Mouse (Mus musculus): ENCODE data around the gene Npl.
A peak's percentile ranks its signal among the peaks of the same experiment; 100 is the strongest.

The Npl gene

DNA sequence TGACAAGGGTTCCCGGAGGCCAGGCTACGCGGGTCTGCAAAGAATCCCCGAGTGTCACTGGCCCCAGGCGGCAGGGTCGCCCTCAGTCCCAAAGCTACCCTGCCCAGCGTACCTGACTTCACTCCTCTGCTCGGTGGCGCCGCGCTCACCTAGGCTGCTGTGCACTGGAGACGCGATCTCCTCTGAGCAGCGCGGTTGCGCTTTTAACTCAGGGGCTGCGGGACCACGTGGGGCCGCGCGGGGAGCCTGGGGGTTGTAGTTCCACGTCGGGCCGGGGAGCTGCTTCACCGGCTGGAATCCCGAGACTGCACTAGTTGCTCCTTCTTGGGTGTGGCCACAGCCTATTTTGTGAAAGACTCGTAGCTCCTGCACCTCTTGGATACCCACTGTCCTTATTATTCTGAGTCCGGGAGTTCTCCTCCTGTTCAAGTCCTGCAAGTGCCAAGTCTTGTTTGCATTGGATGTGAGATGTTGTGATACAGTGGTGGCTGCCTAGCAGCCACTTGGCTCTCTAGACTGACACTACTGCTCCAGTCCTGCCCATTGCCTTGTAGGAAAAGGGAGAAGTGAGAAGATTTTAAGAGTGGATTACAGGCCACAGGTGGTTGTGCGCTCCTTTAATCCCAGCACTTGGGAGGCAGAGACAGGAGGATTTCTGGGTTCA is at the start of gene Npl:
Gene Npl (minus strand): TSS at position 510 of the 664 bp plus-strand sequence.
- peak; percentile 95 for DNase-seq (ENCODE audit: low read depth, low spot score)

DNA sequence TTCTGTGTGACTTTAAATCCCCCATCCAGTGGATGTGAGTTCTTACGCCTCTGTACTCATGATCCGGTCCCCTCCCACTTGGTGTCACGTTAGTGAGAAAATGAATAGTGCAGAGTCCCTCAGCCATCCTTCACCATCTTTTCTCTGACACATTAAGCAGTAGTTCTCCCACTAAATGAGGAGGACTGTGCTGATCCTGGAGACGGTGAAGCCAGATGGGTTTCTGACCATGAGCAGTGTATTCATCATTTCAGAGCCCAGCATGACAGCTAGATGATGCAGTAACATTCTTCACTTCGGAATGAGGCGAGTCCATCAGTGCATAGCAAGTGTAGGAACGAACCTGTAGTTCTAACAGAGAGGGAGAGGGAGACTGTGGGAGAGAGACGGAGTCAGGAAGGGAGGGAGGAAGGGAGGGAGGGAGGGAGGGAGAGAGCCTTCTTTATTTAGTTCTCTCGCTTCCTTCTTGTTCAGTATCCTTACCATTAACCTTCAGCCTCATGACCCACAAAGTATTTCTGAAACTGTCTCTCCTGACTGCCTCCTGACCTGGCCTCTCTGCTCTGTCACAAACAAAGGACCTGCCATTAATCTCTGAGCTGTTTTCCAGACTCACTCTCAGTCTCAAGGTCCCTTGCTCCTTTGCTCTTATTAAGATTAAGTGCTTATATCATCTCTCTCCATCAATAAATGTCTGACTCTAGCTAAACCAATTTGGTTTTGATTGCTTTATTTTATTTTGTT is 49.6 kb upstream of the Npl start:
- DNase-seq (ENCODE audit: low read depth, low spot score), result no peak

DNA sequence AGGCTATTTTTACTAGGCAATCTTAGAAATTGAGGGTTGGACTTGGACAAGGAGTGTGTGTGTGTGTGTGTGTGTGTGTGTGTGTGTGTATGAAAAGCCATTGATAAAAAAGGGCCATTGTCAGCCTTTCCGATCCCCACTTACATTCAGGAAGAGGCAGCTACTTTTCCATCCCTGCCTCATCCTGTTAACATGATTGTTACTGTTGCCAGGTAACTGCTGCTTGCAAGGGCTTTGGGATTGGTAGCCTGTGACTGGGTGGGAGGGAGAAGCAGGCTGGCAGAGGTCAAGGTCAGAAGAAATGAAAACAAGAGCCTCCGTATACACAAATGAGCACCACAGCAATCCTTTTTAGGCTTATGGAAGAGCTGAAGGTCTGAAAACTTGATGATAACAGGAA is 48.9 kb upstream of the Npl start:
- peak; percentile 72 for DNase-seq (ENCODE audit: low read depth, low spot score)

- no peak for DNase-seq (ENCODE audit: low read depth, low spot score)
Observed at GRCm38 (mm10) chr1:153593678-153594077, 43.8 kb upstream of the Npl start.

DNA sequence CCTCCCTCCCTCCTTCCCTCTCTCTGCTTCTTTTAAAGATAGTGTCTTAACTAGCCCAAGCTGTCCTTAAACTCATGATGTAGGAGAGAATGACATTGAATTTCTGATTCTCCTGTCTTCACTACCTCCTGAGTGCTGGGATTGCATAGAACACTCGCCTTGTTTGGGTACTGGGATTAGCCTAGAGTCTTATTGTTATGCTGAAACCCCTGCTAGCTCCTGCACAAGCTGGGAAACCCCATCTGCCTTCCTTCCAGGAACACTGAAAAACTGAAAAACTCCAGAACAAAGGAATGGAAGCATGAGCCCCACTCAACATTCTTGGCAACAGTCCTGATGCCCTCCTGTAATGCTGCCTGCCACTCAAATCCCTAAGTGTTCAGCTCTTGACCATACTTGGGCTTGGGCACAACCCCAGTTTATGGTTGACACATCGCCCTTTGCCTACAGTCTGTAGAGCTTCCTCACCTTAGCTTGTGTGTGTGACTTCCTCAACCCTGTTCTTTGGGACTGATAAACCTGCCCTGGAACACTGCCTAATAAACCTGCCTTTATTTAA is 40.4 kb upstream of the Npl start:
- peak; percentile 47 for DNase-seq (ENCODE audit: low read depth, low spot score)

GRCm38 (mm10) chr1:153587956-153588355 is 38.1 kb upstream of the Npl start:
- DNase-seq (ENCODE audit: low read depth, low spot score), result no peak

GRCm38 (mm10) chr1:153586826-153587225 is 37.0 kb upstream of the Npl start:
- DNase-seq (ENCODE audit: low read depth, low spot score), result no peak

DNA sequence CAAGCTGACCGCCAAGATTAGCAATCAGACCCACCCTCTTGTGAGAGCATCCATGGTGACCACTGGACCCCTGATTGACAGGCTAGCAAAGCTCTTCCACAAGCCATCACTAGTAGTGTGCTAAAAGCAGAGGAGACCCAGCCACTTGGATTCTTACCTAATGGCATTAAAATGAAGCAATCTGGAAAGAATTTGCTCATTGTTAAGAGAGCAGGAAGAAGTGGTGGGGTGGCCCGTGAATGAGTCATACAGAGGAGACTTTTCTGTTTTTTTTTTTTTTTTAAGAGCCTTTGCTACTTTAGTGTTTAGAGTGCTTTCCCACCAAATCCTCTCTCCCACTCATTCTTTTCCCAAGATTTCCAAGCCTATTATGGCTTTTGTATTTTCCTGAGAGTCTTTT is 35.9 kb upstream of the Npl start:
- no peak for DNase-seq (ENCODE audit: low read depth, low spot score)

DNA sequence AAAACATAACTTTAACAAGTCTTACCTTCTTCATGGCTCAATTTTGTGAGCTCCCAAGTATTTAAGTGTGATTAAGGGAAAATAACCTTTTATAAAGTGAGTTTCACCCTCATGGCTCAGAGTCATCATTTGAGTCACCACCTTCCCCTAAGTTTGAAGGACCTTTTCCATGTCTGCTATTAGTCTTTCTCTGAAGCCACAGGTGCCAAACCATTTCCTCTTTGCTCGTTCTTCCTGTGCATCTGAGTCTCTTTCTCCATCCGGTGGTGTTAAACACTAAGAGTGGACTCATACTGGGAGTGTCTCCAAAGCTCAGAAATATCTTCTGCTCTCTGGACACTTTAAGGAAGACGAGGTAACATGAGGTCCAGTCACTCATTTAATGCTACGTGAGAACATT is 33.3 kb upstream of the Npl start:
- DNase-seq (ENCODE audit: low read depth, low spot score), result no peak

- DNase-seq (ENCODE audit: low read depth, low spot score), result no peak
Observed at GRCm38 (mm10) chr1:153574730-153575129, 24.9 kb upstream of the Npl start.

DNA sequence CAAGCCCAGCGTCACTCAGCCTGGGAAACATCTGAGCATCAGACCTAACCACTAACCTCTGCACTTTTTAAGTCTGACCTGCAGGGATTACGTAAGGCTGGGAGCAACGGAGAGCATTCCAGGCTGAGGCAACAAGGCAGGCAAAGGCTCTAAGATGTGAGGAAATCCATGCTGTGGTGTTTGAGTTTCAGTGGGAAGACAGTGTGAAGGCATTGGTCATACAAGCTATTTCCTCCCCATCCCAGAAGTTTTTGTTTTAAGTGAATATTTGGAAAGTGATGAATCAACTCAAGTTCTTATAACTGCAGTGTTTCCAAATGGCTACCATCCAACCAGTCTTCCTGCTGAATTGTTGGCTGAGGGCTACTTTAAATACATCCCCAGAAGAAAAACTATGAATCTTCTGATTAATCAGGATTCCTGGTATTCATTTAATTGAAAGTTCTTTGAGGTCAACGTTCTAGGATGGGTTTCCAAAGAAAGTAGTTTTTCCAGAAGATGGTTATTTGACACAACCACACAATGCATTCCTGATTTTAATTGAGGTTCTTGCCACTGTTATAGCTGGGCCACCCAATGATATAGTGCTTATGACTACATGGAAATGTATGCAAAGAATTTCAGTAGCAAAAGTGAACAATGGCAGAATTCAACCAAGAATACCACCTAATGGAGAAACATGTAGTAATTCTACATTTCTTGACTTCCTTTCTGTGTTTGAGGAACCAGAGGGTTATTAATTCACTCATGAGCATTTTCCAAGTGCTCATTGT is 22.6 kb upstream of the Npl start:
- no peak for DNase-seq (ENCODE audit: low read depth, low spot score)

GRCm38 (mm10) chr1:153565701-153566100 is 15.9 kb upstream of the Npl start:
- DNase-seq (ENCODE audit: low read depth, low spot score), result no peak

- DNase-seq (ENCODE audit: low read depth, low spot score), result no peak
Observed at GRCm38 (mm10) chr1:153564701-153565100, 14.9 kb upstream of the Npl start.

GRCm38 (mm10) chr1:153563675-153564074 is 13.8 kb upstream of the Npl start:
- peak; percentile 51 for DNase-seq (ENCODE audit: low read depth, low spot score)

DNA sequence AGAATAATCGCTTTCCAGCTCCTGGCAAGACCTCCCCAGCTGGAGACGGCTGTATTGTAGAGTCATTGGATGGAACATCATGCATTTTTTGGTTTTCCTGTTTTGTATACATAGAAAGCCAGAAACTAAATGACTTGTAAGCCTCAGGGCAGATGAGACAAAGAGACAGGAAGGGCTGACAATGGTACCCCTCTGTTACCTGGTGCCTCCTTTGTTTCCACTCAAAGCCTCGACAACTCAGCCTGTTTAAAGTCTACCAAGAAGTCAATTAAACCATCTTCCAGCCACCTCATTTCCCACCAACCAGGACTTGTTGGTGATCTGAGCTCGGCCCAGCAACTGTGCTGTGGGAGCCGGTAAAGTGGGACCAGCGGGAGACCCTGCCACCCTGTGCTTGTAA is 11.0 kb upstream of the Npl start:
- peak; percentile 74 for DNase-seq (ENCODE audit: low read depth, low spot score)

- peak; percentile 16 for DNase-seq (ENCODE audit: low read depth, low spot score)
Observed at GRCm38 (mm10) chr1:153559701-153560100, 9.9 kb upstream of the Npl start.

DNA sequence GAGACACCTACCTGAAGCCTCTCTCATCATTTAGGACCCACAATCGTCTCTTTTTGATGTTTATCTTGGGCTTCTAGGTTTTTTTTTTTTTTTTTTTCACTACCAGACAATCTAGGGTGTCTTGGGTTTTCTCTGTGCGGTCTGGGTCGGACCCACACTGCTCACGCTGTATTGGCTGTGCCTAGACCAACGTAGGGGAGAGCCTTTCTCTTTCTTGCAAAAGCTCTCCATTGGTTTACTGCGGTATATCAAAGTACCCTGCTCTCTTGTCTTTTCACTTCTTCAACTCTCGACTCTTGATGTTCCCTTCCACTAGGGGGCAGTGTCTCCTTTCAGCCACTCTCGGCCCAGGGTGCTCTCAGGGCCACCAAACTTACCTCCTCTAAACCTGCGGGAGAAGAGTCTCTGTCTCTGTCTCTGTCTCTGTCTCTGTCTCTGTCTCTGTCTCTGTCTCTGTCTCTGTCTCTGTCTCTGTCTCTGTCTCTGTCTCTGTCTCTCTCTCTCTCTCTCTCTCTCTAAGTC is 9.3 kb upstream of the Npl start:
- DNase-seq (ENCODE audit: low read depth, low spot score), result peak; percentile 89

DNA sequence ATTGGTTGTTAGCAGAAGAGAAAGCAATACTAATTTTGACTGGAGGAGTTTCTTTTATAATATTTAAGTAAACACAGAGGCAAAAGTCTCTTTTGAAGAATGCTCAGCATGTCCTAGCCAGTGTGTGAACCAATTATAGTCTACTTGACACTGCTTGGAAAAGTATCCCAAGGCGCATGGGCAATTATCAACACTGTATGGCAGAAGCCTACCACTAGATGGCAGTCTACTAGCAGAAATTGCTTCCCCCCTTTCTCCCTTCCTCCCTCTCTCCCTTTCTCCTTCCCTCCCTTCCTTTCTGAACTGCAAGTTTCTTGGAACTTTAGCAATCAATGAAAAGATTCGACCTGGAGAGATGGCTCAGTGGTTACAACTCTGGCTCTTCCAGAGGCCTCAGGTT is 7.1 kb upstream of the Npl start:
- peak; percentile 56 for DNase-seq (ENCODE audit: low read depth, low spot score)

DNA sequence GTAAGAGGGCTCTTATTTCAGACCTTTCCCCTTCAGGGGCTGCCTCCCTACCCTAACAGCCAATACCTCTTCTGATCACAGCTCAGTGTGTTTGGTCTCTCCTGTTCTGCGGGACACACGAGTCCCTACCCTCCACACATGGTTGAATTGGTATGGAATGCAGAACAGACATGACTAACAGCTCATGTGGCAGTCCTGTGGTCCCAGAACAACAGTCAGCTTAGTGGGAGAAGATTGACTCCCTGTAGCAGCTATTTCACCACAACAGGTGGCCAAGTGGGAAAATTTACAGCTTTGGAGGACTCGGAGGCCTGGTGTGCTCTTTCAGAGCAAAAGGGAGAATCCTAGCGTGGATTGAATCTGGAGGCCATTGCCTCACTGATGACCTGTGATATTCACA is 6.4 kb upstream of the Npl start:
- no peak for DNase-seq (ENCODE audit: low read depth, low spot score)

- peak; percentile 79 for DNase-seq (ENCODE audit: low read depth, low spot score)
Observed at GRCm38 (mm10) chr1:153550814-153551213, 969 bp upstream of the Npl start.

GRCm38 (mm10) chr1:153547555-153547954 is 2.3 kb downstream of the Npl start:
- DNase-seq (ENCODE audit: low read depth, low spot score), result no peak

DNA sequence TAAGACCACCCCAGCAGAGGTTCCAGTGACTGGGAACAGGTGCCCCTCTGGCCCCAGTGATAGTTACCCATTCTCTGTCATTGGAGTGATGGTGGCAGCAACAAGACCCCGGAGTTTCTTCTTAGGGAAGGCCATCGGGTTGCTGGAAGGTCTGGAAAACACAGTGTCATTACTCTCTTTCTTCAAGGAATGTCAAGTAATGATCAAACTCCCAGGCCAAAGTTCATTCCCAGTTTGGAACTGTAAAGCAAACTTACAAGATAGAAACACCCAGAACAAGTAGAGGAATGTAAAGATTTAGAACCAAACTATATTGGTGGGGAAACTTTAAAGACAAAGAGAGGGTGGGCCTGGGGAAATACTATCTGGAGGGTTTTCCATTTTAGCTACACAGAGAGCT is 4.6 kb downstream of the Npl start:
- DNase-seq (ENCODE audit: low read depth, low spot score), result no peak

All from ZHBTc4 (cell line).